Mouse (Mus musculus): ENCODE measurements around the gene Calcrl.

GRCm38 (mm10) chr2:84467391-84467790 is 42.2 kb upstream of the Calcrl start:
- TF ChIP-seq GATA1 (IDR thresholded peaks at IDR 0.05; ENCODE audit: low read length) (no peak), TAL1 (IDR thresholded peaks at IDR 0.05; ENCODE audit: low read length) (no peak)
